Mouse (Mus musculus): Measurements from ENCODE around the gene Pum1. TPM values are rescaled to one million over a fixed set of nuclear protein-coding genes. Genes with fewer than 3 reads are reported as not detected.
A peak's percentile ranks its signal among the peaks of the same experiment; 100 is the strongest.
"Not testable (repeated sequence)": the region's sequence is repeated elsewhere in the genome, so short reads cannot be mapped to it uniquely, and the experiment has no call there.

Pum1 gene
- polyA plus RNA-seq (2014; fragmentation: Nextera tagmentation; extraction: Ambion mirVana) = 106 and 110 TPM in 2 replicates

DNA sequence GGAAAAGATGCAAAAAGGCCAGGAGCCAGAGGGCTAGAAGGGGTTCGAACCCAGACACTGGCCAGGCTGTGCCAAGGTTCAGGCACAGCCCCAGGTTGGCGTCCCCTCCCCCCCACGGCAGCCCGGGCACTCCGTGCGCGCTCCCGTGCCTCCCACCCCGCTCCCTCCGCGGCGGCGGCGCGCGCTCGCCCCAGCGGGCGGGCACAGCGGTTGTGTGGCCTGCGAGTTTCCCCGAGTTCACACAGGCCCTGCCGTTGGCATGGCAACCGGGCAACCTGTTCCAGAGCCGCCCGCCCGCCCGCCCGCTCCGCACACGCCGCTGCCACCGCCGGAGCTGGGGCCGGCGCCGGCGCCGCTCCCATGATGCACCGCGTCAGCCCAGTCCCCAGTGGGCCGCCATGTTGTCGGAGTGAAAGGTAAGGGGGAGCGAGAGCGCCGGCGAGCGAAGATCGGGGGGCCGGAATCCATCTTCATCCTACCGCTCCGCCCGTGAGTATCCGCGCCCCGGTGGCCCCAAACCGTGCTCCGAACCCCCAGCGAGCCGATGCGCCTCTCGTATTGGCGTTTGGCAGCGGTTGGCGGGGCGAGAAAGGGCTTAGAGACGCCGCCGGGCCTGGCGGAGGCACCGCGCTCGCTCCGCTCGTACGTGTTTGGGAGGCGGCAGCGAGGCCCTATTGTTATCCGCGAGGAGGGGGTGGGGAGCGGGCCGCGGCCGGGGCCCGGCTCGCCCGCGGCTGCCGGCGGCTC is at the start of gene Pum1:
Pum1 (plus strand) TSS at position 343 of the 747 bp plus-strand sequence.
- ATAC-seq (ENCODE audit: insufficient number of reproducible peaks, insufficient read depth, low FRiP score, low read depth) = peak; percentile 95
- Histone ChIP-seq H3K27me3 (ENCODE audit: control insufficient read depth, insufficient read depth, low read length) (no peaks in the 10 kb centered on the region), H3K27ac (ENCODE audit: low read length) (peak within 1 kb of the TSS; percentile 91), H3K9me3 (ENCODE audit: control insufficient read depth, low read depth, low read length) (no peaks in the 10 kb centered on the region), H3K4me3 (ENCODE audit: low read depth, low read length) (peak within 1 kb of the TSS; percentile 85), H3K9ac (replicated peaks; ENCODE audit: low read depth, low read length) (peak within 1 kb of the TSS; percentile 91), H3K4me1 (ENCODE audit: control insufficient read depth, insufficient read depth, low read length) (peaks cover 22% of the 10 kb centered on the region), H3K4me2 (replicated peaks; ENCODE audit: low read depth, low read length) (peak within 1 kb of the TSS; percentile 78), H3K36me3 (ENCODE audit: control insufficient read depth, insufficient read depth, low read length) (no peaks in the 10 kb centered on the region)
- under 1% methylated on average over 85 of the region's 90 CpGs for WGBS

DNA sequence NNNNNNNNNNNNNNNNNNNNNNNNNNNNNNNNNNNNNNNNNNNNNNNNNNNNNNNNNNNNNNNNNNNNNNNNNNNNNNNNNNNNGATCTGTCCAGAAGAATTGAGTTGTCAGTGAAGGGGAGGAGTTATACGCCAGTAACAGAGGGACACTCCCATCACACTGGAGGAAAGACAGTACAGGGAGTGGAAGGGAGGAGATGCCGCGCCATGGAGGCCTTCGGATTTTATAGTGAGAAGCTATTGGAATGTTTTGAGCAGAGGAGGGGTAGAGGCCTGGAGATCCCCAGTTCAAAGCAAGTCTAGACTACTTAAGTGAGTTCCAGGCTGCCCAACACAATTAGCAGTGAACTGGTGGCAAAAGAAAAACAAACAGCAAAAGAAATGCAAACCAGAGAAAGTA is 33.7 kb upstream of the Pum1 start:
- Histone ChIP-seq H3K4me2 (replicated peaks; ENCODE audit: low read depth, low read length) (peak overlapping the region; percentile 27; the same call in 1 of the 2 replicates), H3K4me1 (ENCODE audit: control insufficient read depth, insufficient read depth, low read length) (no peaks in the 10 kb centered on the region), H3K27ac (ENCODE audit: low read length) (peak overlapping the region; percentile 52; the same call in 1 of the 2 replicates), H3K27me3 (ENCODE audit: control insufficient read depth, insufficient read depth, low read length) (no peaks in the 10 kb centered on the region), H3K36me3 (ENCODE audit: control insufficient read depth, insufficient read depth, low read length) (no peaks in the 10 kb centered on the region), H3K9me3 (ENCODE audit: control insufficient read depth, low read depth, low read length) (no peaks in the 10 kb centered on the region), H3K4me3 (ENCODE audit: low read depth, low read length) (peak overlapping the region; percentile 8; the same call in 1 of the 2 replicates), H3K9ac (replicated peaks; ENCODE audit: low read depth, low read length) (no peak overlapping the region)
- 3% methylated on average over 4 of the region's 4 CpGs for WGBS
- ATAC-seq (ENCODE audit: insufficient number of reproducible peaks, insufficient read depth, low FRiP score, low read depth) = peak; percentile 78; the same call in 1 of the 2 replicates

DNA sequence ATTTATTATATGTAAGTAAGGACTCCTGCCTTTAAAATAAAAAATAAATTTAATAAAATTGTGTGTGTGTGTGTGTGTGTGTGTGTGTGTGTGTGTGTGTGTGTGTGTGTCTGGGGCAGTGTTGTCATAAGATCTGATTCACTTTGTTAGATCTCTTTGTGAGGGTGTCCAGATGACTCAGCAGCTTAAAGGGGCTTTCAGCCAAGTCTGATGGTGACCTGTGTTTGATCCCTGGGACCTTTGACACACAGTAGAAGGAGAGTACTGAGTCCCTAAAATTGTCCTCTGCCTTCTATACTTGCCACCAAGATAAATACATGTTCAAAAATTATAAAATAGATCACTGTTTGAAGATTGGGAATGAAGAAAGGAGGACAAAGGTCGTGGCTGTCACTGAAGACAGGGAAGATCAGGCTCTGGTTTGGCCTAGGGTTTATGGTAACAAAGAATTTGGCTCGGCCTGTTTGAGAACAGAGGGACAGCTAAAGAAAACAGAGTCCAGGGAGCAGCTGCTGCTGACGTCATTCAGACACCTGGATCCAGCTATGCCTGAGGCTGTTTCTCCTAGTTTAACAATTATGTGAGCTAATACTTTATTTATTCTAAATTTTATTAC is 32.8 kb upstream of the Pum1 start:
- no peak for ATAC-seq (ENCODE audit: insufficient number of reproducible peaks, insufficient read depth, low FRiP score, low read depth)
- H3K9ac ChIP-seq (replicated peaks; ENCODE audit: low read depth, low read length) = no peak overlapping the region
- no peaks in the 10 kb centered on the region for H3K4me1 ChIP-seq (ENCODE audit: control insufficient read depth, insufficient read depth, low read length)
- no peak overlapping the region for H3K27ac ChIP-seq (ENCODE audit: low read length)
- H3K4me3 ChIP-seq (ENCODE audit: low read depth, low read length) = no peak overlapping the region
- no peaks in the 10 kb centered on the region for H3K27me3 ChIP-seq (ENCODE audit: control insufficient read depth, insufficient read depth, low read length)
- H3K9me3 ChIP-seq (ENCODE audit: control insufficient read depth, low read depth, low read length) = no peaks in the 10 kb centered on the region
- no peak overlapping the region for H3K4me2 ChIP-seq (replicated peaks; ENCODE audit: low read depth, low read length)
- 70% methylated on average over 3 of the region's 3 CpGs for WGBS
- H3K36me3 ChIP-seq (ENCODE audit: control insufficient read depth, insufficient read depth, low read length) = no peaks in the 10 kb centered on the region

DNA sequence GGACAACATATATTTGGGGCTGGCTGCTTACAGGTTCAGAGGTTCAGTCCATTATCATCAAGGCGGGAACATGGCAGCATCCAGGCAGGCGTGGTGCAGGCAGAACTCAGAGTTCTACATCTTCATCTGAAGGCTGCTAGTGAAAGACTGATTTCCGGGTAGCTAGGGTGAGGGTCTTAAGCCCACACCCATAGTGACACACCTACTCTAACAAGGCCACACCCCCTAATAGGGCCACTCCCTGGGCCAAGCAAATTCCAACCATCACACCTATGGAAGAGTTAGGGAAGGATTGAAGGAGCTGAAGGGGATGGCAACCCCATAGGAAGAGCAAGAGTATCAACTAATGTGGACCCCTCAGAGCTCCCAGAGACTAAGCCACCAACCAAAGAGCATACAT is 28.0 kb upstream of the Pum1 start:
- not testable (repeated sequence) for ATAC-seq (ENCODE audit: insufficient number of reproducible peaks, insufficient read depth, low FRiP score, low read depth); H3K27me3 ChIP-seq (ENCODE audit: control insufficient read depth, insufficient read depth, low read length); H3K36me3 ChIP-seq (ENCODE audit: control insufficient read depth, insufficient read depth, low read length); H3K27ac ChIP-seq (ENCODE audit: low read length); H3K9ac ChIP-seq (replicated peaks; ENCODE audit: low read depth, low read length); H3K4me1 ChIP-seq (ENCODE audit: control insufficient read depth, insufficient read depth, low read length); H3K4me2 ChIP-seq (replicated peaks; ENCODE audit: low read depth, low read length); H3K4me3 ChIP-seq (ENCODE audit: low read depth, low read length); H3K9me3 ChIP-seq (ENCODE audit: control insufficient read depth, low read depth, low read length)
- WGBS = 83% methylated on average over 3 of the region's 3 CpGs

DNA sequence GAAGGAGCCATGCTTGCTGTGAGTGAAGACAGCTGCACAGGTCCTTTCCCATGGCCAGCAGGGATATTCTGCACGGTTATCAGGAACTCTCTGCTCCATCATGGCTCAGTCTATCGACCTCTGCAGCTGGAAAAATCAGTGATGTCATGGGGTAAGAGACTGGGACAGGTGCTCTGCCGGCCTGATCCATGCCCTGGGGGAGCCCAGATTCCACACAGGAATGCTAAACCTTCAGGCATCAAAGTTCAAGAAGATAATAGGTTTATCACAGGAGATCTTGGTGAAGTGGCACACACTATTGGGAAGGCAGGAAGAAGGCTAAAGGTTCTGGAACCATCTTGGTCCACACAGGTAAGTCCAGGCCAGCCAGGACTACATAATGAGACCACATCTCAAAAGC is 26.4 kb upstream of the Pum1 start:
- H3K4me3 ChIP-seq (ENCODE audit: low read depth, low read length) = no peak overlapping the region
- WGBS = 78% methylated on average over 3 of the region's 3 CpGs
- H3K36me3 ChIP-seq (ENCODE audit: control insufficient read depth, insufficient read depth, low read length) = no peaks in the 10 kb centered on the region
- no peak overlapping the region for H3K27ac ChIP-seq (ENCODE audit: low read length)
- no peak overlapping the region for H3K9ac ChIP-seq (replicated peaks; ENCODE audit: low read depth, low read length)
- no peaks in the 10 kb centered on the region for H3K9me3 ChIP-seq (ENCODE audit: control insufficient read depth, low read depth, low read length)
- H3K27me3 ChIP-seq (ENCODE audit: control insufficient read depth, insufficient read depth, low read length) = no peaks in the 10 kb centered on the region
- no peak for ATAC-seq (ENCODE audit: insufficient number of reproducible peaks, insufficient read depth, low FRiP score, low read depth)
- H3K4me1 ChIP-seq (ENCODE audit: control insufficient read depth, insufficient read depth, low read length) = no peaks in the 10 kb centered on the region
- H3K4me2 ChIP-seq (replicated peaks; ENCODE audit: low read depth, low read length) = no peak overlapping the region

DNA sequence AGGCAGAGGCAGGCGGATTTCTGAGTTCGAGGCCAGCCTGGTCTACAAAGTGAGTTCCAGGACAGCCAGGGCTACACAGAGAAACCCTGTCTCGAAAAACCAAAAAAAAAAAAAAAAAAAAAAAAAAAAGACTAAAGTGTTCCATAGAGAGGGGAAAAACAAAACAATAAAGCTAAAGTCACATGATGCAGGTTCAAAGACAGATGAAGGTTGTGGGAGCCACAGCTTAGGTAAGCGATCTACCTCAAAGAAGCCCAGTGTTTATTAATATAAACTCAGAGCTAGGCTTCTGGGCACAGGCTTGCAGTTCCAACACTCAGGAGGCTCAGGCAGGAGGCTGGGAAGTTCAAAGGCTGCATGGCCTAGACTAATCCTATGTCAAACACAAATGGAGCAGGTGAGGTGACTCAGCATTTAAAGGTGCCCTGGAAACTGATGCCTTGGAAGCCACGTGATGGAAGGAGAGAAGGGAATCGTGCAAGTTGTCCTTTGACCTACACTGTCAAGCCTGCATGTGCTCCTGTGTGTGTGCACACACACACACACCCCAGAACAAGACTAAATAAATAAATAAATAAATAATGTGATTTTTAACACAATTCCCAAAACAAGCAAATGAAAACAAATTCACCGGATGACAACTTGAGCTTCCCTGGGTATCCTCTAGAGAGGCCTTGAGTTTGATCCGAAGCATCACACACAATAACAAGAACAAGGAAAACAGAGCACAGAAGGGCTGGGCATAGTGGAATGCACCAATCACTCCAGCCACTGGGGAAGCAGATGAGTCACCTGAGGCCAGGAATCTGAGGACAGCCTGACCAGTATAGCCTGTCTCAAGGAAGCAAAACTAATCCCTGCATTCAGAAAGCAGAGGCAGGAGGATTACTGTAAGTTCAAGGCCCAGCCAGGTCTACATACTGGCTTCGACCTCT is 25.4 kb upstream of the Pum1 start:
- peak; percentile 63; the same call in 1 of the 2 replicates for ATAC-seq (ENCODE audit: insufficient number of reproducible peaks, insufficient read depth, low FRiP score, low read depth)
- no peaks in the 10 kb centered on the region for H3K4me1 ChIP-seq (ENCODE audit: control insufficient read depth, insufficient read depth, low read length)
- H3K9ac ChIP-seq (replicated peaks; ENCODE audit: low read depth, low read length) = no peak overlapping the region
- no peaks in the 10 kb centered on the region for H3K36me3 ChIP-seq (ENCODE audit: control insufficient read depth, insufficient read depth, low read length)
- 68% methylated on average over 8 of the region's 9 CpGs for WGBS
- H3K27me3 ChIP-seq (ENCODE audit: control insufficient read depth, insufficient read depth, low read length) = no peaks in the 10 kb centered on the region
- H3K27ac ChIP-seq (ENCODE audit: low read length) = no peak overlapping the region
- no peaks in the 10 kb centered on the region for H3K9me3 ChIP-seq (ENCODE audit: control insufficient read depth, low read depth, low read length)
- H3K4me2 ChIP-seq (replicated peaks; ENCODE audit: low read depth, low read length) = no peak overlapping the region
- no peak overlapping the region for H3K4me3 ChIP-seq (ENCODE audit: low read depth, low read length)

DNA sequence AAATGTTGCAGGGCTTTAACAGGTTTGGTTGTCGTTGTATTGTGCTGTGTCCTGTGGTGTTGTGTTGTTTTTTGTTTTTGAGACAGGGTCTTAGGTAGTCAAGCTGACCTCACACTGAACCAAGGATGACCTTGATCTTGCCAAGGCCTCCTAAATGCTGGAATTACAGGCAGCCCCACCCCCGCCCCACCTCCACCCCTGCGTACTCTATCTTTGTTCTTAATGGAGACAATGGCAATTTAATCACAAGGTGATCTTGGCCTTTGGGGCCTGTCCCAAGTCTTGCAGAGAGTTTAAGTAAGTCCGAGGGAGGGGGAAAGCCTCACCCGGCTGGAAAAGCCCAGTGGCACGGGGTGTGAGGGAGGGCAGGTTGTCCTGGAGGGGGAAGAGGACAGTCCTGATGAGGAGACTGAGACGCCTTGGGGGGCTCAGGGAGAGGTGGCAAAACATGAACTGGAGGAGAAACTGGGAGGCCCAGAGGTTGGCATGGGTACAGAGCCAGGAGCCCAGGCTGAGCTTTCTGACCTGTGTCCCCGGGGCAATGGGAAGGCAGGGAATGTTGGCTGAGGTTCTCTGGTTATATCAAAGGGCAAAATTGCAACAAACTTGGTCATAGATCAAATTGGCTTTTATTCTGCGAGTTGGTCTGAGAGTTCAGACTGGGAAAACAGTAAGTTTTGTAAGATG is 22.9 kb upstream of the Pum1 start:
- H3K9me3 ChIP-seq (ENCODE audit: control insufficient read depth, low read depth, low read length) = no peaks in the 10 kb centered on the region
- H3K9ac ChIP-seq (replicated peaks; ENCODE audit: low read depth, low read length) = no peak overlapping the region
- ATAC-seq (ENCODE audit: insufficient number of reproducible peaks, insufficient read depth, low FRiP score, low read depth) = no peak
- no peaks in the 10 kb centered on the region for H3K36me3 ChIP-seq (ENCODE audit: control insufficient read depth, insufficient read depth, low read length)
- H3K27ac ChIP-seq (ENCODE audit: low read length) = no peak overlapping the region
- 66% methylated on average over 9 of the region's 9 CpGs for WGBS
- no peak overlapping the region for H3K4me2 ChIP-seq (replicated peaks; ENCODE audit: low read depth, low read length)
- H3K27me3 ChIP-seq (ENCODE audit: control insufficient read depth, insufficient read depth, low read length) = no peaks in the 10 kb centered on the region
- H3K4me1 ChIP-seq (ENCODE audit: control insufficient read depth, insufficient read depth, low read length) = no peaks in the 10 kb centered on the region
- H3K4me3 ChIP-seq (ENCODE audit: low read depth, low read length) = no peak overlapping the region

DNA sequence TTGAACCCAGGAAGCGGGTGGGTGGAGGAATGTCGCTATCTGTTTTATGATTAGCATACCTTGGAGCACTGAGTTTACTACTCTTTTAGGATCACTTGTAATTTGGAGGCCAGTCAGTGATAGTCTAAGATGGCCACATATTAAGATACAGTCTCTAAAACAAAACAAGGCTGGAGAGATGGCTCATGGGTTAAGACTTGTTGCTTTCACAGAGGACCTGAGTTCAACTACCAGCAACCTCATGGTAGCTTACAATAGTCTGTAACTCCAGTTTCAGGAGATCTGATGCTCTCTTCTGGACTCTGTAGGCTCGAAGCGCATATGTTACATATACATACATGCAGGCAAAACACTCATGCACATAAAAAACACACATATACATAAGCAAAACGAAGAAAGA is 20.7 kb upstream of the Pum1 start:
- Histone ChIP-seq H3K36me3 (ENCODE audit: control insufficient read depth, insufficient read depth, low read length) (no peaks in the 10 kb centered on the region), H3K27ac (ENCODE audit: low read length) (no peak overlapping the region), H3K4me2 (replicated peaks; ENCODE audit: low read depth, low read length) (no peak overlapping the region), H3K27me3 (ENCODE audit: control insufficient read depth, insufficient read depth, low read length) (no peaks in the 10 kb centered on the region), H3K9me3 (ENCODE audit: control insufficient read depth, low read depth, low read length) (no peaks in the 10 kb centered on the region), H3K4me1 (ENCODE audit: control insufficient read depth, insufficient read depth, low read length) (no peaks in the 10 kb centered on the region), H3K9ac (replicated peaks; ENCODE audit: low read depth, low read length) (no peak overlapping the region), H3K4me3 (ENCODE audit: low read depth, low read length) (no peak overlapping the region)
- WGBS = 89% methylated on average over 5 of the region's 5 CpGs
- ATAC-seq (ENCODE audit: insufficient number of reproducible peaks, insufficient read depth, low FRiP score, low read depth) = no peak
